Mouse (Mus musculus): ENCODE results near the gene Mblac1.

- TF ChIP-seq CTCF (conservative IDR thresholded peaks at IDR 0.05; ENCODE audit: low read length) = no peak
- TF ChIP-seq NANOG (IDR thresholded peaks at IDR 0.05; ENCODE audit: borderline replicate concordance, low read length) = no peak
Measured at GRCm38 (mm10) chr5:138171695-138172491, 22.2 kb upstream of the Mblac1 start, which contains the start of the genes Ap4m1 and Mcm7.
